Mouse (Mus musculus): ENCODE results near the gene Pgpep1. TPM values are rescaled to one million over a fixed set of nuclear protein-coding genes. Genes with fewer than 3 reads are reported as not detected.
A peak's percentile ranks its signal among the peaks of the same experiment; 100 is the strongest.

Gene Pgpep1
- total RNA-seq, 1 experiment from 2014 or later = 129 TPM

GRCm38 (mm10) chr8:70691230-70691629 lies 31.0 kb upstream of the Pgpep1 start:
- no peak for DNase-seq

GRCm38 (mm10) chr8:70689892-70690390 lies 29.8 kb upstream of the Pgpep1 start:
- DNase-seq = no peak

- no peak for DNase-seq
These were observed 27.9 kb upstream of the Pgpep1 start for GRCm38 (mm10) chr8:70688136-70688535.

GRCm38 (mm10) chr8:70687576-70687975 lies 27.4 kb upstream of the Pgpep1 start:
- DNase-seq = peak; percentile 67

GRCm38 (mm10) chr8:70684291-70684690 lies 24.1 kb upstream of the Pgpep1 start:
- no peak for DNase-seq

GRCm38 (mm10) chr8:70682692-70683091 lies 22.5 kb upstream of the Pgpep1 start:
- no peak for DNase-seq

- DNase-seq = peak; percentile 88
These were observed 22.0 kb upstream of the Pgpep1 start for GRCm38 (mm10) chr8:70682193-70682592.

- DNase-seq = no peak
These were observed 21.2 kb upstream of the Pgpep1 start for GRCm38 (mm10) chr8:70681410-70681809.

- DNase-seq = no peak
These were observed 19.9 kb upstream of the Pgpep1 start for GRCm38 (mm10) chr8:70680039-70680438.

- no peak for DNase-seq
These were observed 19.2 kb upstream of the Pgpep1 start for GRCm38 (mm10) chr8:70679404-70679803.

GRCm38 (mm10) chr8:70678679-70679078 lies 18.5 kb upstream of the Pgpep1 start:
- no peak for DNase-seq

GRCm38 (mm10) chr8:70677451-70678080 lies 17.4 kb upstream of the Pgpep1 start:
- DNase-seq = no peak

GRCm38 (mm10) chr8:70675336-70675735 lies 15.1 kb upstream of the Pgpep1 start:
- DNase-seq = no peak

GRCm38 (mm10) chr8:70674716-70675115 lies 14.5 kb upstream of the Pgpep1 start:
- DNase-seq = no peak

- DNase-seq = no peak
These were observed 13.9 kb upstream of the Pgpep1 start for GRCm38 (mm10) chr8:70674109-70674508.

GRCm38 (mm10) chr8:70673079-70673856 lies 13.1 kb upstream of the Pgpep1 start, which contains the start of gene Lsm4:
TSS of gene Lsm4 (plus strand) at chr8:70673248.
- DNase-seq = peak; percentile 93

- DNase-seq = no peak
These were observed 12.3 kb upstream of the Pgpep1 start for GRCm38 (mm10) chr8:70672325-70673078.

GRCm38 (mm10) chr8:70671615-70672324 lies 11.6 kb upstream of the Pgpep1 start:
- DNase-seq = no peak

- no peak for DNase-seq
These were observed 6.9 kb upstream of the Pgpep1 start for GRCm38 (mm10) chr8:70667071-70667470.

- DNase-seq = no peak
These were observed 5.4 kb upstream of the Pgpep1 start for GRCm38 (mm10) chr8:70665599-70665998.

- no peak for DNase-seq
These were observed 4.4 kb upstream of the Pgpep1 start for GRCm38 (mm10) chr8:70664631-70665030.

- no peak for DNase-seq
These were observed 3.5 kb upstream of the Pgpep1 start for GRCm38 (mm10) chr8:70663691-70664090.

Data from adrenal gland, postnatal 25 days (tissue).